Mouse (Mus musculus) midbrain, embryonic 14.5 days (tissue): ENCODE measurements around the gene Mtch2. TPM values are rescaled to one million over a fixed set of nuclear protein-coding genes. Genes with fewer than 3 reads are reported as not detected.
"Not testable (repeated sequence)": the region's sequence is repeated elsewhere in the genome, so short reads cannot be mapped to it uniquely, and the experiment has no call there.

Experiments
- ATAC-seq: fragments of 200-750 bp; cut with Nextera tagmentation; 2 replicates; pipeline ENCODE4 v1.8.0; 2017; ENCODE audit warnings: moderate number of reproducible peaks, moderate library complexity; ENCODE audit not compliant: low FRiP score, low TSS enrichment
- DNase-seq: peaks from one replicate; pipeline ENCODE4 v3.0.0-alpha.2; 2015
- H3K27ac ChIP-seq: fragments of 300-500 bp; sonication (generic); replicated peaks from 2 replicates; pipeline ENCODE4 v1.5.1; 2014; ENCODE audit warnings: mild to moderate bottlenecking, low read depth, low read length, moderate library complexity
- H3K27me3 ChIP-seq: fragments of 300-500 bp; sonication (generic); 2 replicates; pipeline ENCODE4 v1.6.1; 2014; ENCODE audit warnings: low read length, control low read depth, mixed read lengths; ENCODE audit not compliant: control insufficient read depth, insufficient read depth
- H3K36me3 ChIP-seq: fragments of 300-500 bp; sonication (generic); 2 replicates; pipeline ENCODE4 v1.6.1; 2014; ENCODE audit warnings: low read length, control low read depth; ENCODE audit not compliant: control insufficient read depth, insufficient read depth
- H3K4me1 ChIP-seq: fragments of 300-500 bp; sonication (generic); 2 replicates; pipeline ENCODE4 v1.6.1; 2014; ENCODE audit warnings: mild to moderate bottlenecking, antibody characterized with exemption, low read length, control low read depth; ENCODE audit not compliant: control insufficient read depth, insufficient read depth
- H3K4me2 ChIP-seq: fragments of 300-500 bp; sonication (generic); 2 replicates; pipeline ENCODE4 v1.6.1; 2014; ENCODE audit warnings: mild to moderate bottlenecking, low read length, moderate library complexity
- H3K4me3 ChIP-seq: fragments of 300-500 bp; sonication (generic); replicated peaks from 2 replicates; pipeline ENCODE4 v1.5.1; 2014; ENCODE audit warnings: low read depth, low read length
- H3K9ac ChIP-seq: fragments of 300-500 bp; sonication (generic); replicated peaks from 2 replicates; pipeline ENCODE4 v1.6.1; 2014; ENCODE audit warnings: mild to moderate bottlenecking, low read length, moderate library complexity
- H3K9me3 ChIP-seq: fragments of 300-500 bp; sonication (generic); 2 replicates; pipeline ENCODE4 v1.6.1; 2016; ENCODE audit warnings: low read length, control low read depth, mixed read lengths; ENCODE audit not compliant: control insufficient read depth
- WGBS: fragments of 180-500 bp; shearing (Covaris S2); extraction: QIAGEN DNeasy Blood & Tissue Kit; methylation state at CpG from one replicate; pipeline ENCODE4 v1.1.7; 2014; 5-methylcytosine and 5-hydroxymethylcytosine counted together
- polyA plus RNA-seq: library from polyadenylated mRNA; unstranded; fragments of >200 nt; fragmentation: Nextera tagmentation; extraction: Ambion mirVana; gene quantifications from 2 replicates; pipeline ENCODE4 v1.2.1, GENCODE M21; 2014

Mtch2 gene
- polyA plus RNA-seq, 1 experiment from 2014 or later, result 280 TPM

DNA sequence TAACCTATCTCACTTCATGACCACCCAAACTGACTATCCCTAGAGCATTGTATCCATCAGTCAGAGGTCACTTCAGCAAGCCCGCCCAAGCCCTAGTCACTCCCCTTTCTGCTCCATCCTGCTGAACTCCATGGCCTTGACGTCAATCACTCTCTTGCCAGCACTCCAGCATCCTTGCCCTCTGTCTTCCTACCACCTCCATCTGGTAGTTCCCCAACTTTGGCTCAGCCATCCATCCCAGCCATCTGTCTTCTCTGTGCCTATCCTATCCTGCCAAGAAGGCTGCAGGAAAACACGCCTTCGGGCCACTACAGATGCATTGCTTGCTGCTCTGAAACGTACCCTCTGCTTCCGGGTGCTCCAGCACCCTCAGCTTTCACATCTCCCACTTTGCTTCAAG, 23.2 kb upstream of the Mtch2 start:
- Histone ChIP-seq H3K9me3 (no peaks in the 10 kb centered on the region), H3K4me2 (no peak overlapping the region), H3K4me3 (no peak overlapping the region), H3K9ac (no peak overlapping the region), H3K4me1 (no peaks in the 10 kb centered on the region), H3K27me3 (no peaks in the 10 kb centered on the region), H3K36me3 (no peaks in the 10 kb centered on the region), H3K27ac (no peak overlapping the region)
- ATAC-seq (no peak), DNase-seq (no peak)
- 85% methylated on average over 6 of the region's 6 CpGs for WGBS

DNA sequence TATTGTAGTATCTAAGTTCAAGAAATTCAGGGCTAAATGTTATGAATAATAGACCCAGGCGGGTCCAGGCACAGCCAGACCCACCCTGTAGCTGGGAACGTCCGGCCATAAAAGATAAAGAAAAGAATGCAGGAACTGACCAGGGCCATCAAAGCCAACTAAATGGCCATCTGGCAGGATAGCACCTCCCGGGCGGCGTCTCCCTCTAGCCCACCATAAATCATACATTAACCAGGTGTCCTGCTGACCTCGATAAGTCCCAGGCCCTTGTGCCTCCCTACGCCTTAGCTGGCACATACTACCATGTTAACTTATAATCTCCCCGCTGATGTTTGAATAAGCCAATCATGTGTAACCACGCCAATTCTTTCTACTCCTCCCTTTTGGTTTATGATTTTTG, 22.4 kb upstream of the Mtch2 start:
- not testable (repeated sequence) for H3K9ac ChIP-seq, H3K4me2 ChIP-seq, DNase-seq, H3K27me3 ChIP-seq, H3K36me3 ChIP-seq, H3K4me3 ChIP-seq, H3K9me3 ChIP-seq, H3K4me1 ChIP-seq, H3K27ac ChIP-seq, ATAC-seq
- 88% methylated on average over 10 of the region's 10 CpGs for WGBS

DNA sequence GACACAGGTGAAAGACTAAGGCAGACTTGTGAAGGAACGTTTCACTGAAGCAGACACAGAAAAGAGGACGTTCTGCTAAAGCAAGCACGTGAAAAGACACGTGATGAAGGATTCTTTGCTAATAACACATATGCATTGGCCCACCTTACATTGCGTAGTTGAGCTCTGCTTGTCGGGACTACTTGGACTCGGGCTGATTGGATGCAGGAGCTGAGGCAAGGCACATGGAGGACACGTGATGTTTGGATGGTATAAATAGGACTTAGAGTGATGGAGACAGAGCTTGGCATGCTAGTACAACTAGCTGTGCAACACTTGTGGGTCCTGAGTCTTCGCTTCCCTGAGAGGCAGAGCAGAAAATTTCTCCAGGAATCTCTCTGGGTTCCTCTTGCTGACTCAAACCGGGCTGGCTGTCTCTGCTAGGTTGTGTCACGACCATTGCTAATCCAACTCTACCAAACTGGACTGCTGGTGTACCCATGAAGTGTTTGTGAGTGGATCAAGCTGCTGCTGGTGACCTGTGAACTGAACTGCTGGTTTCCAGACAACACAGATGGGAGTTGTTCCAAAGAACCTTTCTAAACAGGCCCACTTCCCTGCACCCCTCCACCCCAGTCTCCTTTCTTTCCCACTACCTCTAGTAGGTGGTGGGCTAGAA, 21.3 kb upstream of the Mtch2 start:
- H3K9ac ChIP-seq, result no peak overlapping the region
- 85% methylated on average over 11 of the region's 11 CpGs for whole genome bisulfite sequencing
- H3K27me3 ChIP-seq, result no peaks in the 10 kb centered on the region
- no peaks in the 10 kb centered on the region for H3K9me3 ChIP-seq
- no peak overlapping the region for H3K27ac ChIP-seq
- no peak for ATAC-seq
- H3K4me1 ChIP-seq, result no peaks in the 10 kb centered on the region
- DNase-seq, result no peak
- no peaks in the 10 kb centered on the region for H3K36me3 ChIP-seq
- no peak overlapping the region for H3K4me2 ChIP-seq
- no peak overlapping the region for H3K4me3 ChIP-seq

DNA sequence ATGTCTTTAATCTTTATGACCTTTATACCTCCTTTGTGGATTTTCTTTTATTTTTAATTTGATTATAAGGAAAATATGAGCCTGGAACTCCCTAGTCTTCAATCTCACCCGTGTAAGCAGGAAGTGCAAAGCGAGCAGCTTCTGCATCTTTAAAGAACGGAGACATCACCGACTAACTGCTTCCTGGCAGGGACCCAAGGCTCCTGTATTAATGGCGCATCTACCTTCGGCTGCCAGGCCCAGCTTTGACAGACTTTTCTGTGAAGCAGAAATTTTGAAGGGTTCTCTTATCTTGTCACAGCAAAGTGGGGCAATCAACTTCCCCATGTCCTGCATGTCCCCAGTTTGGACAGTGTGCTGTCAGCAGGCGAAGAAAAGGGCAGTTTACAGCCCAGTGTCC, 18.2 kb upstream of the Mtch2 start:
- Histone ChIP-seq H3K4me3 (no peak overlapping the region), H3K4me2 (no peak overlapping the region)
- DNase-seq, result no peak

DNA sequence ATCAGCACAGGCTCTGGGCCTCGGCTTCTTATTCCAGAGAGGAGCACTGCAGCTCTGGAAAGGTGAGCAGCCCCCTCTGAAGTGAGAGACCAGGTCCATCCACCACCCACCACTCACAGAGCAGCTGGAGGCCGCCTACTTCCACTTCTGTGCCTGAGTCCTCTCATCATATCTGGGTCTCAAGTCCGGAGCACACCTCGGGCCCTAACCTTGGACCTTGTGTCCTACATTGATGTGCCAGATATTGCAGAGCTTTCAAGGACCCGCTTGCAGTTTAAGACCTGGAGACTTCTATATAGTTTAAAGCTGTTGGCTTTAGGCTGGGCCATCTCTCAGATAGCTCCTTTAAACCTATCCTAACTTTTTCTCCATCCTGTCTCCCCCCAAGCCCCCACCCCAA, 13.5 kb upstream of the Mtch2 start:
- H3K36me3 ChIP-seq, result no peaks in the 10 kb centered on the region
- no peak for ATAC-seq
- H3K4me2 ChIP-seq, result no peak overlapping the region
- H3K9ac ChIP-seq, result no peak overlapping the region
- no peak for DNase-seq
- no peaks in the 10 kb centered on the region for H3K9me3 ChIP-seq
- 78% methylated on average over 5 of the region's 5 CpGs for WGBS
- H3K27me3 ChIP-seq, result no peaks in the 10 kb centered on the region
- H3K4me1 ChIP-seq, result no peaks in the 10 kb centered on the region
- H3K4me3 ChIP-seq, result no peak overlapping the region
- no peak overlapping the region for H3K27ac ChIP-seq

More for the DNA sequence above, 18.2 kb upstream of the Mtch2 start:
- no peak for ATAC-seq
- H3K27me3 ChIP-seq, result no peaks in the 10 kb centered on the region
- no peaks in the 10 kb centered on the region for H3K9me3 ChIP-seq
- no peaks in the 10 kb centered on the region for H3K4me1 ChIP-seq
- H3K9ac ChIP-seq, result no peak overlapping the region
- H3K27ac ChIP-seq, result no peak overlapping the region
- WGBS, result 78% methylated on average over 7 of the region's 7 CpGs
- no peaks in the 10 kb centered on the region for H3K36me3 ChIP-seq

DNA sequence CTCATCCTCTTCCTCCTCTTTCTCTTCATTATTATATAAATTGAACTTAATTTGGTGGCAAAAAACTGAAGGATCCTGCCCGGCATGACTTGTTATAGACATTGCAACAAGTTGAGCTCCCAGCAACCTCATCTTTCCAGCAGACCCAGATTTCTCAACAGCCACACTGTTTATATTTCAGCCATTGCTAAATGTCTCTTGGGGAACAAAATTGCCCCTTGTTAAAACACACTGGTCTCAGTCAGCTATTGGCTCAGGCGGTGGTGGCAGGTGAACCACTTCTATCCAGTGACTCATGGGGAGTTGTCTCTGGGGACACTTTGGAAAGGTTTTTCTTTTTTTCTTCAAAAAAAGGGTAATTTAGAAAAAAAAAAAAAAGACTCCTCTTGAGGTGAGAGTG, 8.3 kb upstream of the Mtch2 start:
- no peak for DNase-seq
- Histone ChIP-seq H3K36me3 (no peaks in the 10 kb centered on the region), H3K4me1 (no peaks in the 10 kb centered on the region), H3K4me3 (no peak overlapping the region), H3K27ac (no peak overlapping the region), H3K9me3 (no peaks in the 10 kb centered on the region), H3K27me3 (no peaks in the 10 kb centered on the region), H3K9ac (no peak overlapping the region), H3K4me2 (no peak overlapping the region)
- WGBS, result 92% methylated on average over 2 of the region's 2 CpGs
- ATAC-seq, result no peak

DNA sequence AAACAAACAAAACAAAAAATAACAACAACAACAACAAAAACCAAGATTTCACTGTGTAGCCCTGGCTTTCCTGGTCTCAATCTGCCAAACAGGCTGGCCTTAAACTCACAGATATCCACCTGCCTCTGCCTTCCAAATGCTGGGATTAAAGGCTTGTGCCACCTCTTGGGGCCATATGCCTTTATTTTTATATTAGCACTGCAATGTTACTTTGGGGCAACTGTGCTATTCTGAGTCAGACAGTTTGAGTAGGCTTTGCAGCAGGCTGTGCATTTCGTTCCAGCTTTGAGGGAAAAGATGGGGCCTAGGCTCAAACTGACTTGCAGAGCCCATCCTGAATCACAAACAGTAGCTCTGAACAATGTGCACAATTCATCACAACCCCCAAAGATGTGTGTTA, 3.3 kb upstream of the Mtch2 start:
- Histone ChIP-seq H3K36me3 (no peaks in the 10 kb centered on the region), H3K4me2 (no peak overlapping the region), H3K9me3 (no peaks in the 10 kb centered on the region), H3K4me3 (no peak overlapping the region), H3K9ac (no peak overlapping the region), H3K4me1 (peaks cover 12% of the 10 kb centered on the region), H3K27me3 (no peaks in the 10 kb centered on the region), H3K27ac (no peak overlapping the region)
- DNase-seq (no peak), ATAC-seq (no peak)
- 56% methylated on average over 1 of the region's 1 CpGs for WGBS

DNA sequence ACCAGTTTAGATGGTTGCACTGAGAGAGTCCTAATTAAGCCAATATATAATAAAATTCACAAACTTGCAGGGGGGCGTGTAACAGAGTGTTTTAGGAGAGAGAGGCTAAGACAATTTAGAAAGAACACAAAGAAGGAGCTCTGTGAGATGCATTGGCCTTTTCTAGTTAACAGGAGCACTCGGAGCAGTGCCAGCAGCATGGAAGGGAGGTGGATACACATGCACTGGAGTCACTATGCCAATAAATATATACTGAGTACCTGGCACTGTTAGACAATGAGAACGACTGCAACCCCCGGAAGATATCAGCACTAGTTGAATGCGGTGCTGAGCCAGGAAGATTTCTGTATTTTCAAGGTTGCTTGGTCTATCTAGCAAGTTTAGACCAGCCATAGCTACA, 2.7 kb upstream of the Mtch2 start:
- ATAC-seq (no peak), DNase-seq (no peak)
- H3K9me3 ChIP-seq, result no peaks in the 10 kb centered on the region
- WGBS, result 81% methylated on average over 5 of the region's 5 CpGs
- H3K27ac ChIP-seq, result no peak overlapping the region
- H3K4me2 ChIP-seq, result no peak overlapping the region
- H3K9ac ChIP-seq, result no peak overlapping the region
- H3K4me3 ChIP-seq, result no peak overlapping the region
- H3K36me3 ChIP-seq, result 0 out of 2 replicates have a peak, but pooled peaks cover under 1% of the 10 kb centered on the region
- H3K27me3 ChIP-seq, result no peaks in the 10 kb centered on the region
- H3K4me1 ChIP-seq, result peaks cover 18% of the 10 kb centered on the region

DNA sequence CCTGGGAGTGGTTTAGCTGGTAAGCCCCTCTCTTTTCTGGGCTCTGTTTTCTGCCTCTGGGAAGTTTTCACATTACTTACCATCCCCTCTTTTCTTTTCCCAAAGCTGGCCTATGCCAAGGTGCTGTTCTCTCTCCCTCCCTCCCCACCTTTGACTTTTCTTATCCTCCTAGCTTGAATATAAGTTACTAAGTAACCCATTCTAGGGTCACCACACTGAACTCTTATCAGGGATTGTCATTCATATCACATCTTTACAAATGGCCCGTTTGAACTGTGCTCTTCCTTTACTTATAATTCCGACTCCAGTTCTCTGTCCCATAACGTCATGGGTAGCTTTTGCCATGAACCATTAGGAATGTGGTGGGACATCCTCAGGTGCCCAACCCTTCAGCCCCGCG, 1.7 kb upstream of the Mtch2 start:
- no peak for DNase-seq
- Histone ChIP-seq H3K36me3 (peaks cover 8% of the 10 kb centered on the region), H3K9me3 (no peaks in the 10 kb centered on the region), H3K4me3 (no peak overlapping the region), H3K9ac (no peak overlapping the region), H3K4me1 (peaks cover 23% of the 10 kb centered on the region), H3K27ac (no peak overlapping the region), H3K27me3 (no peaks in the 10 kb centered on the region), H3K4me2 (no peak overlapping the region)
- WGBS, result 79% methylated on average over 5 of the region's 5 CpGs
- no peak for ATAC-seq
